Comparison of ENCODE assay signal across 34 mouse cellular contexts in the genomic region with DNA sequence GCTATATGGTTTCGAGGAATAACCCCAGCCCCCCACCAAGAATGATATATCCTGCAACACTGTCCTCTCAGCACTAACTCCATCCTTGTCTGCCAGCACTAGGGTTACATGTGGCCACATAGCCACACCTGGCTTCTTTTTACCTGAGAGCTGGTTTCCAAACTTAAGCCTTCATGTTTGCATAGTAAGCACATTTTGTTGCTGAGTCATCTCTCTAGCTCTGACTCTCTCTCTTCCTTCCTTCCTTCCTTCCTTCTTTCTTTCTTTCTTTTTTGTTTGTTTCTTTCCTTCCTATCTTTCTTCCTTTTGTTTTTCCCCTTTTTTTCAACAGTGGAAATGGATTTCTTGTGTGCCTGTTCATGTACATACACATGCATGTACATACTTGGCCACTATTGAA.
"Had no signal": no experiment of that assay in that cellular context is flagged by ENCODE, and none has a peak within 500 bp of the region (broad histone marks: within the 10 kb centered on the region; RNA-seq: fewer than 3 reads in every experiment).

No protein-coding gene starts in this region.

- H3K9ac ChIP-seq: heart, embryonic 12.5 days; heart, embryonic 13.5 days; heart, embryonic 15.5 days; hindbrain, embryonic 12.5 days; hindbrain, embryonic 13.5 days; hindbrain, embryonic 14.5 days; hindbrain, embryonic 15.5 days; intestine, embryonic 15.5 days; kidney, embryonic 15.5 days had no signal

- H3K27me3 ChIP-seq: heart, embryonic 12.5 days; heart, embryonic 13.5 days; heart, embryonic 15.5 days; hindbrain, embryonic 12.5 days; hindbrain, embryonic 13.5 days; hindbrain, embryonic 15.5 days; intestine, embryonic 15.5 days; kidney, embryonic 15.5 days had no signal

- H3K4me2 ChIP-seq: heart, embryonic 12.5 days; heart, embryonic 13.5 days; heart, embryonic 15.5 days; hindbrain, embryonic 12.5 days; hindbrain, embryonic 13.5 days; hindbrain, embryonic 14.5 days; hindbrain, embryonic 15.5 days; intestine, embryonic 15.5 days; kidney, embryonic 15.5 days had no signal

- H3K9me3 ChIP-seq: heart, embryonic 12.5 days; heart, embryonic 13.5 days; heart, embryonic 15.5 days; hindbrain, embryonic 10.5 days; hindbrain, embryonic 12.5 days; hindbrain, embryonic 13.5 days; hindbrain, embryonic 15.5 days; intestine, embryonic 15.5 days; kidney, embryonic 15.5 days had no signal

- ATAC-seq: hindbrain, embryonic 16.5 days; hindbrain, postnatal 0 days; inflammation-experienced regulatory T-cells, adult 6 months; intestine, embryonic 15.5 days; intestine, embryonic 16.5 days; intestine, postnatal 0 days had no signal

- H3K4me3 ChIP-seq: heart, embryonic 12.5 days; heart, embryonic 13.5 days; heart, embryonic 15.5 days; hindbrain, embryonic 10.5 days; hindbrain, embryonic 12.5 days; hindbrain, embryonic 13.5 days; hindbrain, embryonic 15.5 days; intestine, embryonic 15.5 days; kidney, embryonic 15.5 days; layer of hippocampus, adult 2 months; left cerebral cortex, adult 2 months had no signal

- H3K4me1 ChIP-seq: heart, embryonic 12.5 days; heart, embryonic 13.5 days; heart, embryonic 15.5 days; hindbrain, embryonic 10.5 days; hindbrain, embryonic 12.5 days; hindbrain, embryonic 15.5 days; intestine, embryonic 15.5 days; kidney, embryonic 15.5 days had no signal

- H3K36me3 ChIP-seq: heart, embryonic 12.5 days; heart, embryonic 13.5 days; heart, embryonic 15.5 days; hindbrain, embryonic 10.5 days; hindbrain, embryonic 12.5 days; hindbrain, embryonic 13.5 days; hindbrain, embryonic 15.5 days; intestine, embryonic 15.5 days; kidney, embryonic 15.5 days had no signal

- H3K27ac ChIP-seq: heart, embryonic 13.5 days; heart, embryonic 15.5 days; hindbrain, embryonic 10.5 days; hindbrain, embryonic 12.5 days; hindbrain, embryonic 13.5 days; hindbrain, embryonic 14.5 days; hindbrain, embryonic 15.5 days; hindbrain, postnatal 0 days; intestine, embryonic 15.5 days; kidney, embryonic 15.5 days; kidney, postnatal 0 days; layer of hippocampus, adult 2 months; left cerebral cortex, adult 2 months had no signal

- DNase-seq: heart, postnatal 10 days; heart, postnatal 14 days; heart, postnatal 36 days; heart, postnatal 4 days; kidney, adult 11 months; kidney, adult 18-20 months; kidney, adult 2 months; kidney, adult 8-10 months; kidney, adult 9 months; kidney, postnatal 10 days; kidney, postnatal 14 days; kidney, postnatal 25 days; kidney, postnatal 36 days; kidney, postnatal 4 days; layer of hippocampus, adult 9-11 months; layer of hippocampus, postnatal 36 days had no signal
